Mouse (Mus musculus): ENCODE data around the gene Tnrc6c. TPM values are rescaled to one million over a fixed set of nuclear protein-coding genes. Genes with fewer than 3 reads are reported as not detected.

Gene Tnrc6c
- total and polyA plus RNA-seq, 2 experiments from 2014 or later = 19.9 to 71.6 TPM

DNA sequence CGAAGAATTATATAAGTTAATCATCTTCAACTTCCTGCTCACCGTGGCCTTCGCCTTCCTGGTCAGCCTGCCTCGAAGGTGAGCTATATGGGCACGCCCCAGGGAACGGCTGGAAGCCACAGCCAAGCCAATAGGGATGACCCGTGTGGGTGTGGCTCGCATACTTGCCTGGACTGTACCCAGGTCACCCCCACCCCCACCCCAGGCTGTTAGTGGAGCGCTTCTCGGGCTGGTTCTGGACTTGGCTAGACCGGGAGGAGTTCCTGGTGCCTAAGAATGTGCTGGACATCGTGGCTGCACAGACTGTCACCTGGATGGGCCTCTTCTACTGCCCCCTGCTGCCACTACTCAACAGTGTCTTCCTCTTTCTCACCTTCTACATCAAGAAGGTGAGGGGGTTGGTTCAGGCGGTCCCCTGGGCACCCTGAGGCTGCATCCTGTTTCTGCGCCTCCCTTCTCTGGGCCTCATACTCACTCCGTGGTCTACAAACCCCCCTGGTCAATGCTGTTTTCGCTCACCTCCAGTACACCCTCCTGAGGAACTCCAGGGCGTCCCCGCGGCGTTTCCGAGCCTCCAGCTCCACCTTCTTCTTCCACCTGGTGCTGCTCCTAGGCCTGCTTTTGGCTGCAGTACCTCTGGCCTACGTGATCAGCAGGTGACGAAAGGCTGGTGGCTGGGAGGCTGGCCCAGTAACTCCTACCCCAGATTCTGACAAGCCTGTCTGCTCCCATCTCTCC, 136.8 kb downstream of the Tnrc6c start:
- Histone ChIP-seq H3K9me3 (ENCODE audit: low read length) (no peaks in the 10 kb centered on the region), H3K4me1 (ENCODE audit: insufficient read depth) (no peaks in the 10 kb centered on the region), H3K4me3 (ENCODE audit: low read depth, low read length) (no peak overlapping the region), H3K36me3 (ENCODE audit: insufficient read depth) (no peaks in the 10 kb centered on the region), H3K27me3 (ENCODE audit: insufficient read depth, low read length) (no peaks in the 10 kb centered on the region), H3K27ac (ENCODE audit: low read depth, low read length) (no peak overlapping the region), H3K4me2 (ENCODE audit: low read depth) (no peak overlapping the region), H3K9ac (no peak overlapping the region)
- WGBS = 45% methylated on average over 23 of the region's 23 CpGs
- ATAC-seq = no peak
- TF ChIP-seq CTCF (IDR thresholded peaks at IDR 0.05; ENCODE audit: low read depth) = no peak
- DNase-seq = no peak

DNA sequence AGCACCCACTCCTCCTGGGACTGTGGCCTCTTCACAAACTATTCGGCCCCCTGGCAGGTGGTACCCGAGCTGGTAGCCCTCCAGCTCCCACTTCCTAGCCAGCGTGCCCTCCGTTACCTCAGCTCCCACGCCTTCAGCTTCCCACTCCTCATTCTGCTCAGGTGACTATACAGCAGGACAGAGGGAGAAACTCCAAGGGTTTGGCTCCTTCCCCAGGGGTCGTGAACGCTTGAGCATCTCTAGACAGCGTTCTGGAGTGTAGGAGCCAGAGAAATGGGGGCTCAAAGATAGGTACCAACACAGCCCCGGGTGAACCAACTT, 137.3 kb downstream of the Tnrc6c start:
- H3K4me3 ChIP-seq (ENCODE audit: low read depth, low read length) = no peak overlapping the region
- 92% methylated on average over 9 of the region's 9 CpGs for WGBS
- no peak overlapping the region for H3K4me2 ChIP-seq (ENCODE audit: low read depth)
- no peak overlapping the region for H3K9ac ChIP-seq
- H3K9me3 ChIP-seq (ENCODE audit: low read length) = no peaks in the 10 kb centered on the region
- H3K4me1 ChIP-seq (ENCODE audit: insufficient read depth) = no peaks in the 10 kb centered on the region
- no peak for TF ChIP-seq CTCF (IDR thresholded peaks at IDR 0.05; ENCODE audit: low read depth)
- ATAC-seq (no peak), DNase-seq (no peak)
- H3K27ac ChIP-seq (ENCODE audit: low read depth, low read length) = no peak overlapping the region
- no peaks in the 10 kb centered on the region for H3K27me3 ChIP-seq (ENCODE audit: insufficient read depth, low read length)
- H3K36me3 ChIP-seq (ENCODE audit: insufficient read depth) = no peaks in the 10 kb centered on the region

DNA sequence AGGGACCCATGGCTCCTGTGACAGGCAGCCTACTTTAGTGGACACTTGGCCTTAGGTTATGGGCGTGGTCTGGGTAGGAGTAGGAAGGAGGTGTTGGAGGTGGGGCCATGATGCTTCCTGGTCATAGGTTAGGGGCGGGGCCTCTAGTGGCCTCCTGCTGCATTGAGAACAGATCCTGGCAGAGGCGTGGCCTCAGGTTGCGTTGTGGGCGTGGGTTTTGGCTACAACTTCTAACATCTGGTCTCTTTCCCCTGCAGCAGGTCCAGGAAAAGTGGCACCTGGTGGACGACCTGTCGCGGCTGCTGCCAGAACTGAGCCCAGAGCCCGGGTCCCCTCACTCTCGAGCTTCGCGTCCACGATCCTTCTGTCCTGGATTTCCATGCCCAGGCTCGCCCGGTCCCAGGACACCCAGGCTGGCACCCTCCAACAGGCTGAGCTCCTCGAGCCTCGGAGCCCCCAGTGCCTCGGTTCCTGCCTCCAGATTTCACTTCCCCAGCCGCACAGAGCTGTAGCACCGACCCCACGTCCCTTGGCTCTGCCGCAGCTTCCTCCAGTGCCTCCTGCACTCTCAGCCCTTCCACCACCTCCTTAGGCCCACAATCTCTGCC, 138.3 kb downstream of the Tnrc6c start:
- Histone ChIP-seq H3K4me2 (ENCODE audit: low read depth) (no peak overlapping the region), H3K9ac (no peak overlapping the region), H3K27me3 (ENCODE audit: insufficient read depth, low read length) (no peaks in the 10 kb centered on the region), H3K4me1 (ENCODE audit: insufficient read depth) (no peaks in the 10 kb centered on the region), H3K27ac (ENCODE audit: low read depth, low read length) (no peak overlapping the region), H3K4me3 (ENCODE audit: low read depth, low read length) (no peak overlapping the region), H3K36me3 (ENCODE audit: insufficient read depth) (no peaks in the 10 kb centered on the region), H3K9me3 (ENCODE audit: low read length) (no peaks in the 10 kb centered on the region)
- no peak for ATAC-seq
- TF ChIP-seq CTCF (IDR thresholded peaks at IDR 0.05; ENCODE audit: low read depth) = no peak
- 10% methylated on average over 22 of the region's 22 CpGs for WGBS
- no peak for DNase-seq

DNA sequence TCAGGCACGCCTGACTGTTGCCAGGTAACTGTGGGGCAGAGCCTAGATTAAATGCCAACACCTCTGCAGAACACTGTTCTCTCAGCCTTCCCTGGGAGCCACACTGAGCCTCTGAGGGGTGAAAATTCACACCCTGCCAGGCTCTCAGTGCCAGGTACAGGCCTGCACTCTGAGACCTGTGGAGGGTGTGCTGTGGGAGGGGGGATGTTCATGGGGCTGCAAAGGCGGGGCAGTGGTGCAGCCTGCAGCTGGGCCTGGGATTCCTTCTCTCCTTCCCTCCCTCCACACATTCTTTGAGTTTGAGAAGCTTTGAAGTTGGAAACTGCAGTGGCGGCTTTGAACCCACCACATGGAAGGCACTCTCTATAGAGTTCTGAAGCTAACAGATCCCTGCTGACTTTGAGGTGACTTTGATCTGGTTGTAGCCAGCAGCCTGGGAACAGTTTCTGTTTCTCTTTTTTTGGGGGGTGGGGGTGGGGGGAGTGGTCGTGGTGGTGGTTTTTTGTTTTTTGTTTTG, 140.0 kb downstream of the Tnrc6c start:
- H3K27me3 ChIP-seq (ENCODE audit: insufficient read depth, low read length) = no peaks in the 10 kb centered on the region
- no peak overlapping the region for H3K4me2 ChIP-seq (ENCODE audit: low read depth)
- H3K27ac ChIP-seq (ENCODE audit: low read depth, low read length) = no peak overlapping the region
- H3K9ac ChIP-seq = no peak overlapping the region
- H3K9me3 ChIP-seq (ENCODE audit: low read length) = no peaks in the 10 kb centered on the region
- no peak for DNase-seq
- TF ChIP-seq CTCF (IDR thresholded peaks at IDR 0.05; ENCODE audit: low read depth) = no peak
- H3K4me3 ChIP-seq (ENCODE audit: low read depth, low read length) = no peak overlapping the region
- 59% methylated on average over 4 of the region's 4 CpGs for WGBS
- H3K4me1 ChIP-seq (ENCODE audit: insufficient read depth) = no peaks in the 10 kb centered on the region
- ATAC-seq = no peak
- H3K36me3 ChIP-seq (ENCODE audit: insufficient read depth) = no peaks in the 10 kb centered on the region

DNA sequence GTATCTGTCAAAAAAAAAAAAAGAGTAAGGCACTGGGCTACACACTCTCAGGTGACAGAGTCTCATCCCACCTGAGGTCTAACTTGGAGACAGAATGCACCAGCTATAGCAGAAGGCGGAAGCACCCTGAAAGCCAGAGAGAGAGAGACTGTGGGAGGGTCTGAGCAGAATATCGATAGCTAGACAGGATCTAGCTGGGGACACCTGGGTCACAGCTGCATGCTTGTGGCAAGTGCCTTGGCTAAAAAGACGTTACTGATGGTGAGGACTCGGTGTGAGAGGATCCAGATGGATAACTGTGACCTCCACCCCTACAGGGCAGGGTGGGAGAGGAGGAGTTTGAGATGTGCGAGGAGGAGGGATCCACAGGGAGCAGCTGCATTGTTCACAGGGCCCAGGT, 142.9 kb downstream of the Tnrc6c start:
- ATAC-seq (no peak), DNase-seq (no peak)
- Histone ChIP-seq H3K9ac (no peak overlapping the region), H3K4me2 (ENCODE audit: low read depth) (no peak overlapping the region), H3K4me3 (ENCODE audit: low read depth, low read length) (no peak overlapping the region), H3K27ac (ENCODE audit: low read depth, low read length) (no peak overlapping the region), H3K4me1 (ENCODE audit: insufficient read depth) (no peaks in the 10 kb centered on the region), H3K9me3 (ENCODE audit: low read length) (no peaks in the 10 kb centered on the region), H3K27me3 (ENCODE audit: insufficient read depth, low read length) (no peaks in the 10 kb centered on the region), H3K36me3 (ENCODE audit: insufficient read depth) (no peaks in the 10 kb centered on the region)
- 50% methylated on average over 5 of the region's 5 CpGs for WGBS
- no peak for TF ChIP-seq CTCF (IDR thresholded peaks at IDR 0.05; ENCODE audit: low read depth)

DNA sequence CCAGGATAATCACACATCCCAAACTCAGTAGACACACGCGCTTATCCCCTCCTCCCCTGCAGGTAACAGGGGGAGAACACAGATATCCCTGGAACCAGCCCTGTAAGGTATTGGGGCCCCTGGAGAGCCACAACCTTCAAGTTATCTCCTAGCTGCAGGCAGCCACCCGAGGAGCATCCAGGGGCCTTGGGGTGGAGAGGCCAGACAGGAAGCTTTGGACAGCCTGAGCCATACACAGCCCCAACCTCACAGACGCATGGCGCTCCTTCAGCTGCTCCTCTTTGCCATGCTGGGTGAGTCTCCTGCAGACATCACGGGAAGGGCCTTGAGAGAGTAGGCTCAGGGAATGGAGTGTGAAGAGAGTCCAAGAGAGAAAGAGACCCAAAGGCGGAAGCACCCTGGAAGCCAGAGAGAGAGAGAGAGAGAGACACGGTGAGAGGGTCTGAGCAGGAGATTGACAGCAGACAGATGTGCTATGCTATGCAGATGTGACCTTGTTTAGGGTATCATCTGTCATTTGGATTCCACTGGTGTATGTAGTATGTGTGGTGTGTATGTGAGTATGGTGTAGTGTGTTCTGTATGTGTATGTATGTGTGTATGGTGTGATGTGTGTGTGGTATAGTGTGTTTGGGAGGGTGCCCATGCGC, 143.5 kb downstream of the Tnrc6c start, which contains the start of gene 6030468B19Rik:
TSS of gene 6030468B19Rik (plus strand) at position 150 of the 649 bp plus-strand sequence.
- no peak for TF ChIP-seq CTCF (IDR thresholded peaks at IDR 0.05; ENCODE audit: low read depth)
- ATAC-seq (no peak), DNase-seq (no peak)
- Histone ChIP-seq H3K36me3 (ENCODE audit: insufficient read depth) (no peaks in the 10 kb centered on the region), H3K27ac (ENCODE audit: low read depth, low read length) (no peak within 1 kb of the TSS), H3K9ac (no peak within 1 kb of the TSS), H3K4me1 (ENCODE audit: insufficient read depth) (no peaks in the 10 kb centered on the region), H3K4me3 (ENCODE audit: low read depth, low read length) (no peak within 1 kb of the TSS), H3K9me3 (ENCODE audit: low read length) (no peaks in the 10 kb centered on the region), H3K27me3 (ENCODE audit: insufficient read depth, low read length) (no peaks in the 10 kb centered on the region), H3K4me2 (ENCODE audit: low read depth) (no peak within 1 kb of the TSS)
- 72% methylated on average over 9 of the region's 9 CpGs for WGBS

DNA sequence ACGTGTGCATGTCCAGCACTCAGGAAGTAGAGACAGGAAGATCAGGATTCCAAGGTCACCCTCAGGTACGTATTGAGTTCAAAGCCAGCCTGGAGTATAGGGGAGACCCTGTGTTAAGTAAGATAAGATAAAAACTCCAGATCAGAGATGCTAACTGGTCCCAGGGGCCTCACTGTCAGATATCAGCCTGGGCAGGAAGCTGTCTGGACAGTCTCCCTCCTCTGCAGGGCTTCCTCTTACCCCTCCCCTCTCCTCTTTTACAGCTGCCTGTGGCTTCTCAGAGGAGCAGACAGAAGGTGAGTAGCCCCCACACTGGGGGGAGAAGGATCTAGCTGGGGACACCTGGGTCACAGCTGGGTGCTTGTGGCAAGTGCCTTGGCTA, 144.1 kb downstream of the Tnrc6c start:
- Histone ChIP-seq H3K4me1 (ENCODE audit: insufficient read depth) (no peaks in the 10 kb centered on the region), H3K27ac (ENCODE audit: low read depth, low read length) (no peak overlapping the region), H3K4me3 (ENCODE audit: low read depth, low read length) (no peak overlapping the region), H3K9ac (no peak overlapping the region), H3K4me2 (ENCODE audit: low read depth) (no peak overlapping the region), H3K36me3 (ENCODE audit: insufficient read depth) (no peaks in the 10 kb centered on the region), H3K27me3 (ENCODE audit: insufficient read depth, low read length) (no peaks in the 10 kb centered on the region), H3K9me3 (ENCODE audit: low read length) (no peaks in the 10 kb centered on the region)
- ATAC-seq (no peak), DNase-seq (no peak)
- TF ChIP-seq CTCF (IDR thresholded peaks at IDR 0.05; ENCODE audit: low read depth) = no peak
- WGBS = 68% methylated on average over 2 of the region's 2 CpGs
